ENCODE assay signal across 9 mouse cellular contexts in genomic region chr10:38875667-38876245, GRCm38 (mm10). TPM values are rescaled to one million over a fixed set of nuclear protein-coding genes. Genes with fewer than 3 reads are reported as not detected.
DNase-seq lines count a peak whose midpoint lies in the region; TF ChIP-seq lines count a peak whose summit lies in the region.
"Had no signal": no experiment of that assay in that cellular context is flagged by ENCODE, and none has a peak within 500 bp of the region (broad histone marks: within the 10 kb centered on the region; RNA-seq: fewer than 3 reads in every experiment).

No protein-coding gene starts in this region.

- H3K27ac ChIP-seq in kidney, adult 2 months (ENCODE audit: insufficient read depth, low read depth, low read length), result no peak overlapping the region
- H3K27ac ChIP-seq: limb, embryonic 13.5 days had no signal

- peak; percentile 65 for TF ChIP-seq CTCF in kidney, adult 2 months (conservative IDR thresholded peaks at IDR 0.05; ENCODE audit: insufficient read depth, insufficient read length, low read depth, low read length)
- TF ChIP-seq CTCF in E14TG2a.4 (conservative IDR thresholded peaks at IDR 0.05; ENCODE audit: low read length), result peak; percentile 86

- 5% methylated on average over 5 of the region's 5 CpGs for WGBS in kidney, adult 2 months

- TF ChIP-seq POLR2A in kidney, adult 2 months (IDR thresholded peaks at IDR 0.05; ENCODE audit: low read depth, low read length), result no peak

- DNase-seq in kidney, adult 2 months, result peak; percentile 62
- no peak for DNase-seq in kidney, adult 11 months
- DNase-seq in adrenal gland, postnatal 36 days, result peak; percentile 47 to 59
- peak; percentile 57 for DNase-seq in gastrocnemius, postnatal 10 days
- DNase-seq in layer of hippocampus, postnatal 25 days (ENCODE audit: extremely low spot score in 1 of 2, low spot score in 1 of 2), result peak; percentile 38 to 79
- DNase-seq in naive thymus-derived CD4-positive, alpha-beta T cell, adult 2 months (ENCODE audit: low read depth), result peak; percentile 73
- DNase-seq in spleen, adult 12 weeks (ENCODE audit: low spot score), result no peak

- no peaks in the 10 kb centered on the region for H3K27me3 ChIP-seq in kidney, adult 2 months (replicated peaks; ENCODE audit: control insufficient read depth, insufficient read depth, low read length)
- H3K27me3 ChIP-seq in E14TG2a.4 (ENCODE audit: insufficient read depth, low read length), result no peaks in the 10 kb centered on the region
- H3K27me3 ChIP-seq: limb, embryonic 13.5 days had no signal

- no peaks in the 10 kb centered on the region for H3K36me3 ChIP-seq in kidney, adult 2 months (ENCODE audit: control insufficient read depth, insufficient read depth, low read length)
- no peaks in the 10 kb centered on the region for H3K36me3 ChIP-seq in E14TG2a.4 (ENCODE audit: insufficient read depth, low read length)
- H3K36me3 ChIP-seq: limb, embryonic 13.5 days had no signal

- no peaks in the 10 kb centered on the region for H3K9me3 ChIP-seq in E14TG2a.4 (ENCODE audit: low read length)
- H3K9me3 ChIP-seq: limb, embryonic 13.5 days had no signal

- H3K4me3 ChIP-seq in kidney, adult 2 months (ENCODE audit: insufficient read depth, low read depth, low read length), result no peak overlapping the region
- no peak overlapping the region for H3K4me3 ChIP-seq in E14TG2a.4 (replicated peaks; ENCODE audit: low read length)
- H3K4me3 ChIP-seq: limb, embryonic 13.5 days had no signal

- H3K4me1 ChIP-seq in kidney, adult 2 months (ENCODE audit: control insufficient read depth, insufficient read depth, low read length), result no peaks in the 10 kb centered on the region
- H3K4me1 ChIP-seq in E14TG2a.4 (replicated peaks; ENCODE audit: low read depth, low read length), result no peaks in the 10 kb centered on the region

RNA-seq across cellular contexts. Expression of gene Rfpl4b, which starts 54.2 kb away (rescaled TPM):
- not detected in 2 replicates for polyA plus RNA-seq in kidney, adult 2 months (2012; rRNA removed)
- not detected for total RNA-seq in adrenal gland, postnatal 36 days (2021)
- total RNA-seq in gastrocnemius, postnatal 10 days (2021), result not detected
- not detected for total RNA-seq in layer of hippocampus, postnatal 25 days (2021)

Comparison
In these comparisons a context has a peak if more than half of its experiments do, and no peak if none do; other contexts are left out.
1. DNase-seq: peak in kidney, adult 2 months (single experiment), adrenal gland, postnatal 36 days (2 of 2), gastrocnemius, postnatal 10 days (single experiment), layer of hippocampus, postnatal 25 days (2 of 2) and naive thymus-derived CD4-positive, alpha-beta T cell, adult 2 months (single experiment); none in kidney, adult 11 months (single experiment) and spleen, adult 12 weeks (single experiment).